Mouse (Mus musculus) intestine, postnatal 0 days (tissue): ENCODE measurements at regions not wholly inside any gene's neighbourhood (a gene's known extent, or its start where the extent isn't known, plus 50 kb on each side); places are given as distances from the start of the nearest gene placed in this dataset.

Experiments used
- ATAC-seq: fragments of 200-750 bp; cut with Nextera tagmentation; 2 replicates; pipeline ENCODE4 v1.8.0; 2017; ENCODE audit warnings: mild to moderate bottlenecking, moderate TSS enrichment, moderate library complexity
- H3K27ac ChIP-seq: fragments of 300-500 bp; sonication (generic); 2 replicates; pipeline ENCODE4 v1.5.1; 2014; ENCODE audit warnings: mild to moderate bottlenecking, low read depth, low read length, moderate library complexity
- H3K27me3 ChIP-seq: fragments of 300-500 bp; sonication (generic); replicated peaks from 2 replicates; pipeline ENCODE4 v1.6.1; 2014; ENCODE audit warnings: low read length, mixed read lengths; ENCODE audit not compliant: control insufficient read depth, insufficient read depth
- H3K36me3 ChIP-seq: fragments of 300-500 bp; sonication (generic); 2 replicates; pipeline ENCODE4 v1.6.1; 2014; ENCODE audit warnings: mild to moderate bottlenecking, moderate library complexity; ENCODE audit not compliant: control insufficient read depth, insufficient read depth
- H3K4me1 ChIP-seq: fragments of 300-500 bp; sonication (generic); replicated peaks from 2 replicates; pipeline ENCODE4 v1.6.1; 2014; ENCODE audit warnings: antibody characterized with exemption, low read length, mixed read lengths; ENCODE audit not compliant: control insufficient read depth, insufficient read depth
- H3K4me2 ChIP-seq: fragments of 300-500 bp; sonication (generic); replicated peaks from 2 replicates; pipeline ENCODE4 v1.6.1; 2014; ENCODE audit warnings: low read depth, mild to moderate bottlenecking, moderate library complexity
- H3K4me3 ChIP-seq: fragments of 300-500 bp; sonication (generic); 2 replicates; pipeline ENCODE4 v1.5.1; 2014; ENCODE audit warnings: low read depth, low read length
- H3K9ac ChIP-seq: fragments of 300-500 bp; sonication (generic); 2 replicates; pipeline ENCODE4 v1.6.1; 2014; ENCODE audit warnings: mild to moderate bottlenecking, low read depth, low read length
- H3K9me3 ChIP-seq: fragments of 300-500 bp; sonication (generic); 2 replicates; pipeline ENCODE4 v1.6.1; 2016; ENCODE audit warnings: mixed run types; ENCODE audit not compliant: control insufficient read depth
- CTCF ChIP-seq: sonication (generic); IDR thresholded peaks from 2 replicates; pipeline ENCODE4 v1.5.1; 2016; ENCODE audit warnings: low read depth, mild to moderate bottlenecking, control low read depth, antibody characterized with exemption, moderate library complexity
- WGBS: fragments of 180-500 bp; shearing (Covaris S2); extraction: QIAGEN DNeasy Blood & Tissue Kit; methylation state at CpG from one replicate; pipeline ENCODE4 v1.1.7; 2014; 5-methylcytosine and 5-hydroxymethylcytosine counted together

DNA sequence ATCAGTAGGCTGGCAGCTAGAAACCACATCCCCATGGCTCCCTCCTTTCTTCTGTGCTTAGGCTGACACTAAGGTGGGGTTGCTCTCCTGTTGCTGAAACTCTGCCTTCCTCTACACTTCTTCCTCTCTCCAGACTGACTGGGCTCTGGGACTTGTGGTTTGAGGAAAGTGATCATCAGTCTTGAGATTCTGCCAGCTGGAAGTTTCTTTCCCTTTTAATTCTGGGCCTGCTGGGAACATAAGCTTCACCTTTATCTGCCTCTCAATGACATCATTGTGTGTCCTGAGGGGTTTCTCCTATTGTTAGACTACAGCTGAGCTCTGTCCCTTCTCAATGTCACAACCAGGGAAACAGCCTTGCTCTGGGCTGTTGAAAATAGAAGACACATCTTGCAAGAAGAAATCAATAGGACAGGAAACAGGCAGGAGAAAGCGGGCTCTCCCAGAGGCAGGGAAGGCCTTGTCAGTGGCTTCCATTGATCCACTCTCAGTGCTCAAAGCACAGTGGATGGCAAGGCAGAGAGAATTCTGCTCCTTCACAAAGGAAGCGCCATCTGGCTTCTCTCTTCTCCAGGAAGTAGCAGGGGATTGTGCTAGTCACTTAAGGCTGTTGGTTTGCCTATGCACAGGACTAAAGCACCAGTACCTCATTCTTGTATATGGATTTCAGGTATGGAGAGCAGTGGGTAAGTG, 206.3 kb upstream of the Cdyl start:
- WGBS: 82% methylated on average over 2 of the region's 2 CpGs

DNA sequence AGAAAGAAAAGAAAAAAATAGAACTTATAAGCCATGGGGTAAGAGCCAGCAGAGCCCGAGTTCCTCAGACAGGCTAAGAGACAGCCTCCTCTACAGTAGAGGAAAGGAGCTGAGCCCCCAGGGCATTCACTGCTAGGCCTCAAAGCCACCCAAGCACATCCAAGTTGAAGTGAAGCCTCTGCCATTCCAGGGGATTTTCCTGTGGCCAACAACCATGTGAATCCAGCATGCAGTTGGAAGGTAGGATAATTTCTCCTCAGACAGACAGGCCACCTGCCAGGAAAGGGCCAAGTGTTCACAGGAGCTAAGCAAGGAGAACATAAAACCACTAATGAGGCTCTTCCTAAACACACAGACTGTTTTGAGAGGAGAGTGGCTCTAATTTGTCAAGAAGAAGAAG, 199.6 kb upstream of the Cdyl start:
- 92% methylated on average over 1 of the region's 1 CpGs for WGBS
- Histone ChIP-seq H3K4me2 (no peak overlapping the region), H3K27ac (no peak overlapping the region), H3K9me3 (no peaks in the 10 kb centered on the region), H3K4me3 (no peak overlapping the region), H3K9ac (no peak overlapping the region), H3K27me3 (no peaks in the 10 kb centered on the region), H3K36me3 (no peaks in the 10 kb centered on the region), H3K4me1 (no peaks in the 10 kb centered on the region)
- TF ChIP-seq CTCF: no peak
- ATAC-seq: no peak

More for the DNA sequence above, 206.3 kb upstream of the Cdyl start:
- Histone ChIP-seq H3K27ac (no peak overlapping the region), H3K4me1 (no peaks in the 10 kb centered on the region), H3K27me3 (no peaks in the 10 kb centered on the region), H3K36me3 (no peaks in the 10 kb centered on the region), H3K4me2 (no peak overlapping the region), H3K9ac (no peak overlapping the region), H3K4me3 (no peak overlapping the region), H3K9me3 (no peaks in the 10 kb centered on the region)
- no peak for ATAC-seq
- TF ChIP-seq CTCF: no peak

DNA sequence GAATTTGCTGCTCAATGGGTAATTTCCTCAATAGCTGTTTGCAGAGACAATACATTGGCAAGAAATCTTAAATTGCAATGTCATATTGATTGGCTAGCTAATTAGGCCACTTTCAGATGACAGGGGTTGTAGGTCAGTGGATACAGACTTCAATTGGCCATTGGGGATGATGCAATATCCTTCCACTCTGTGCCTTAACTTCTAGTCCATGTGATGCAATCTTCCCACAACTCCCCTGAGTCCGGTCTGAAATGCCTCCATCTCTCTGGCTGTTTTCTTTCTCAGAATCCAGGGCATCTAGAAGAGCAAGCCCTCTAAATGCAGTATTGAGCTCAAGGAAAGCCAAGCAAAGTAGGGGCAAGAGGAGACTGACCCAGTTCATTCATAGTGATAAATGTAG, 196.4 kb upstream of the Cdyl start:
- no peak for ATAC-seq
- WGBS: 81% methylated on average over 1 of the region's 1 CpGs
- no peak for TF ChIP-seq CTCF

DNA sequence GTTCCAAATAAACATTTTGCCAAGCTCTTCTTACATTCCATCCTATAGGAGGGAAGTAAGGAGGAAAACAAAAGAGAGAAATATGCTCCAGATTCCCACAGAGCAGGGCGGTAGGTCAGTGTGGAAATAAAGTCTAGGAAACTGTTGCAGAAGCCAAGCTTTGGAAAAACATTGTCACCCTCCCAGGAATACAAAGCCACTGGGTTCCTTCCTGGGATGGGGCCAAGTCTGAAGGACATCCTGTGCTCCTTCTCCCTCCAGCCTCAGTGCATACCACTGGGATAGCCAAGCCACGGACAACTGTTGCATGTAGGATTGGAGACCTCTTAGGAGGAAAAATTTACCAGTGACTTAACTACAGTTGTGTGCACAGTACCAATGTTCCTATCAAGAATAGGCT, 195.8 kb upstream of the Cdyl start:
- no peaks in the 10 kb centered on the region for H3K36me3 ChIP-seq
- H3K4me2 ChIP-seq: no peak overlapping the region
- H3K4me3 ChIP-seq: no peak overlapping the region
- ATAC-seq: no peak
- TF ChIP-seq CTCF: no peak
- no peak overlapping the region for H3K9ac ChIP-seq
- H3K27ac ChIP-seq: no peak overlapping the region
- no peaks in the 10 kb centered on the region for H3K27me3 ChIP-seq
- no peaks in the 10 kb centered on the region for H3K9me3 ChIP-seq
- WGBS: 81% methylated on average over 2 of the region's 2 CpGs
- no peaks in the 10 kb centered on the region for H3K4me1 ChIP-seq

More for the DNA sequence above, 196.4 kb upstream of the Cdyl start:
- H3K9ac ChIP-seq: no peak overlapping the region
- no peaks in the 10 kb centered on the region for H3K9me3 ChIP-seq
- H3K4me3 ChIP-seq: no peak overlapping the region
- no peaks in the 10 kb centered on the region for H3K4me1 ChIP-seq
- H3K4me2 ChIP-seq: no peak overlapping the region
- no peaks in the 10 kb centered on the region for H3K27me3 ChIP-seq
- no peak overlapping the region for H3K27ac ChIP-seq
- H3K36me3 ChIP-seq: no peaks in the 10 kb centered on the region

DNA sequence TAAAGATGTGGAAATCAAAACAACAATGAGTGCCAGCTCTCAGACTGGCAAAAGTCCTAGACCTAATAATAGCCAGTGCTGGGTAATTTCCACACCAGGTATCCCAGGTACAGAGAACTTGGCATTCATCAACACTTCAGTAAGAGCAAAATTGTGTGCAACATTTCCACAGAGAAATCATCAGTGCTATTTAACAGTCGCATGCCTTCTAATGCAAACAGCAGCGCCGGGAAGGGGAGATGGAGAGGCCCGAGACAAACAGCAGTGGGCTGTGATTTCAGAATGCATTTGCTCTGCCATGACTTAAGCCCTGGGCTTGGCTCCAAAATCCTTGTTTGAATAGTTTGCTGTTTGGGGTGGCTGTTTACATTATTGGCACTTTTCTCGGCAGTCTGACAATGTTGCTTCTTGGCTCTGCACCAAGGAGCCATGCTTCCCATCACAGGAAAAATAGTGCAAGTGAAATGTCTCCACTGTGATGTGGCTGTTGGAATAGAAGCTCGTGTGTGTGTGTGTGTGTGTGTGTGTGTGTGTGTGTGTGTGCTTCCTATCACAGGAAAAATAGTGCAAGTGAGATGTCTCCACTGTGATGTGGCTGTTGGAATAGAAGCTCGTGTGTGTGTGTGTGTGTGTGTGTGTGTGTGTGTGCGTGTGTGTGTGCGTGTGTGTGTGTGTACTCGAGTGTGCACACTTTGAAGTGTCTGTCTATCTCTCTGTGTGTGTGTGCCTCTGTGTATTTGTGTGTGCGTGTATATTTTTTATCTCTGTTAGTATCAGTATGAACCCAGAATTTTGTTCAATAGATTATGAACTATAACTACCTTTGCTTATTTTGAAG, 190.1 kb upstream of the Cdyl start:
- no peak for TF ChIP-seq CTCF
- 43% methylated on average over 11 of the region's 11 CpGs for WGBS
- H3K36me3 ChIP-seq: no peaks in the 10 kb centered on the region
- no peak overlapping the region for H3K9ac ChIP-seq
- H3K9me3 ChIP-seq: no peaks in the 10 kb centered on the region
- H3K4me3 ChIP-seq: no peak overlapping the region
- no peak overlapping the region for H3K4me2 ChIP-seq
- H3K27ac ChIP-seq: no peak overlapping the region
- no peaks in the 10 kb centered on the region for H3K27me3 ChIP-seq
- ATAC-seq: no peak
- no peaks in the 10 kb centered on the region for H3K4me1 ChIP-seq

DNA sequence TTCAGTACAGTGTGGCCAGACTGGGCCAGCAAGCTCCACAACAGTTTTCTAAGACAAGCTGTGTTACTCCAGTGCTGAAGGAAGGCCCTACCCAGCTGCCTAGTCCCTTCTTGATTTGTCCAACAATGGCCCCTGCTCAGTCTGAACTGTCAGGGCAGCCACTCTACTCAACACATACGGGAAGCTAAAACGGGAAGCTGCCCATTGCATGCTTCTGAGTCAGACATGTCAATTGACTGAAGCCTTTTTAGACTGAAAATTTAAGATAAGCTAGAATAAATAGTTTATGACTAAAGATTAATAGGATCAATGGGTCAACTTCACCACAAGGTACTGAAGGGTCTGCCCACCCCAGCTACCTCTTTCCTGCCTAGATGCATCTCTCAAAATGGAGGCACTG, 181.4 kb upstream of the Cdyl start:
- Histone ChIP-seq H3K4me1 (no peaks in the 10 kb centered on the region), H3K9me3 (no peaks in the 10 kb centered on the region), H3K27me3 (no peaks in the 10 kb centered on the region), H3K4me2 (no peak overlapping the region), H3K27ac (no peak overlapping the region), H3K9ac (no peak overlapping the region), H3K4me3 (no peak overlapping the region), H3K36me3 (no peaks in the 10 kb centered on the region)
- 73% methylated on average over 2 of the region's 2 CpGs for WGBS
- no peak for ATAC-seq
- no peak for TF ChIP-seq CTCF
